Mouse (Mus musculus) WW6 (cell line): ENCODE results near the gene Clic3.
A peak's percentile ranks its signal among the peaks of the same experiment; 100 is the strongest.

Experiments
- DNase-seq: peaks from one replicate; pipeline ENCODE4 v3.0.0-alpha.2; 2013; ENCODE audit warnings: low read depth, low spot score

The Clic3 gene

GRCm38 (mm10) chr2:25480541-25480940 lies 23.9 kb downstream of the Clic3 start:
- DNase-seq = no peak

- no peak for DNase-seq
Measured at GRCm38 (mm10) chr2:25482969-25483368, 26.3 kb downstream of the Clic3 start.

- DNase-seq = no peak
Measured at GRCm38 (mm10) chr2:25484901-25485647, 28.4 kb downstream of the Clic3 start.

- no peak for DNase-seq
Measured at GRCm38 (mm10) chr2:25487965-25488670, 31.5 kb downstream of the Clic3 start.

GRCm38 (mm10) chr2:25488671-25489068 lies 32.0 kb downstream of the Clic3 start:
- no peak for DNase-seq

GRCm38 (mm10) chr2:25492988-25493387 lies 36.4 kb downstream of the Clic3 start:
- no peak for DNase-seq

- no peak for DNase-seq
Measured at GRCm38 (mm10) chr2:25493476-25493961, 36.9 kb downstream of the Clic3 start, which contains the start of gene Lcn12. TSS of gene Lcn12 (minus strand) at chr2:25493911.

- DNase-seq = no peak
Measured at GRCm38 (mm10) chr2:25496462-25496861, 39.8 kb downstream of the Clic3 start.

GRCm38 (mm10) chr2:25497846-25498575 lies 41.4 kb downstream of the Clic3 start:
- no peak for DNase-seq

GRCm38 (mm10) chr2:25498622-25499478 lies 42.2 kb downstream of the Clic3 start:
- DNase-seq = no peak

GRCm38 (mm10) chr2:25500071-25500575 lies 43.5 kb downstream of the Clic3 start:
- no peak for DNase-seq

GRCm38 (mm10) chr2:25500576-25501405 lies 44.2 kb downstream of the Clic3 start, which contains the start of gene Fbxw5:
TSS of gene Fbxw5 (plus strand) at chr2:25500750.
- peak; percentile 86 for DNase-seq

GRCm38 (mm10) chr2:25501593-25502486 lies 45.2 kb downstream of the Clic3 start, which contains the start of gene C8g:
TSS of gene C8g (minus strand) at chr2:25501719.
- DNase-seq = no peak

GRCm38 (mm10) chr2:25502726-25503125 lies 46.1 kb downstream of the Clic3 start:
- DNase-seq = no peak

GRCm38 (mm10) chr2:25504538-25504937 lies 47.9 kb downstream of the Clic3 start:
- DNase-seq = no peak

- no peak for DNase-seq
Measured at GRCm38 (mm10) chr2:25505000-25505399, 48.4 kb downstream of the Clic3 start.

GRCm38 (mm10) chr2:25505860-25506259 lies 49.2 kb downstream of the Clic3 start:
- DNase-seq = no peak

GRCm38 (mm10) chr2:25506964-25507363 lies 50.3 kb downstream of the Clic3 start:
- DNase-seq = no peak
